Mouse (Mus musculus) spleen, postnatal 10 days (tissue): ENCODE data around the gene Anp32a.

Source experiments
- DNase-seq, 2 experiments: peaks; one replicate each; pipeline ENCODE4 v3.0.0; 2021 to 2022; ENCODE audit warnings: low spot score in 2 of 2

The Anp32a gene

GRCm38 (mm10) chr9:62346388-62346679 is 5.2 kb downstream of the Anp32a start:
- DNase-seq: no peak

- DNase-seq: no peak
Measured at GRCm38 (mm10) chr9:62347201-62347600, 6.1 kb downstream of the Anp32a start.

- DNase-seq: no peak
Measured at GRCm38 (mm10) chr9:62348050-62348449, 7.0 kb downstream of the Anp32a start.

- no peak for DNase-seq
Measured at GRCm38 (mm10) chr9:62348467-62348985, 7.4 kb downstream of the Anp32a start.

- DNase-seq: no peak
Measured at GRCm38 (mm10) chr9:62349250-62349649, 8.2 kb downstream of the Anp32a start.

GRCm38 (mm10) chr9:62350721-62351120 is 9.6 kb downstream of the Anp32a start:
- no peak for DNase-seq

GRCm38 (mm10) chr9:62351200-62351599 is 10.1 kb downstream of the Anp32a start:
- DNase-seq: no peak

GRCm38 (mm10) chr9:62353784-62354183 is 12.7 kb downstream of the Anp32a start:
- DNase-seq: peak in 1 of 2 experiments; percentile 64

- DNase-seq: no peak
Measured at GRCm38 (mm10) chr9:62354838-62355719, 14.0 kb downstream of the Anp32a start.

GRCm38 (mm10) chr9:62355763-62356162 is 14.7 kb downstream of the Anp32a start:
- DNase-seq: no peak

GRCm38 (mm10) chr9:62357593-62357992 is 16.5 kb downstream of the Anp32a start:
- DNase-seq: no peak

- DNase-seq: no peak
Measured at GRCm38 (mm10) chr9:62358851-62359250, 17.8 kb downstream of the Anp32a start.

- DNase-seq: no peak
Measured at GRCm38 (mm10) chr9:62360889-62361288, 19.8 kb downstream of the Anp32a start.

GRCm38 (mm10) chr9:62362835-62363385 is 21.8 kb downstream of the Anp32a start:
- no peak for DNase-seq

- peak; percentile 50 to 85 for DNase-seq
Measured at GRCm38 (mm10) chr9:62363619-62364018, 22.5 kb downstream of the Anp32a start.

GRCm38 (mm10) chr9:62364216-62364615 is 23.1 kb downstream of the Anp32a start:
- no peak for DNase-seq

GRCm38 (mm10) chr9:62364831-62365230 is 23.7 kb downstream of the Anp32a start:
- no peak for DNase-seq

GRCm38 (mm10) chr9:62365326-62366080 is 24.4 kb downstream of the Anp32a start:
- no peak for DNase-seq

GRCm38 (mm10) chr9:62366478-62367458 is 25.7 kb downstream of the Anp32a start:
- DNase-seq: no peak

GRCm38 (mm10) chr9:62367510-62368071 is 26.5 kb downstream of the Anp32a start:
- DNase-seq: no peak
